Mouse (Mus musculus): ENCODE data around the gene Gm21987. TPM values are rescaled to one million over a fixed set of nuclear protein-coding genes. Genes with fewer than 3 reads are reported as not detected.

Gene Gm21987
- polyA plus RNA-seq, 1 experiment from 2014 or later = not detected

DNA sequence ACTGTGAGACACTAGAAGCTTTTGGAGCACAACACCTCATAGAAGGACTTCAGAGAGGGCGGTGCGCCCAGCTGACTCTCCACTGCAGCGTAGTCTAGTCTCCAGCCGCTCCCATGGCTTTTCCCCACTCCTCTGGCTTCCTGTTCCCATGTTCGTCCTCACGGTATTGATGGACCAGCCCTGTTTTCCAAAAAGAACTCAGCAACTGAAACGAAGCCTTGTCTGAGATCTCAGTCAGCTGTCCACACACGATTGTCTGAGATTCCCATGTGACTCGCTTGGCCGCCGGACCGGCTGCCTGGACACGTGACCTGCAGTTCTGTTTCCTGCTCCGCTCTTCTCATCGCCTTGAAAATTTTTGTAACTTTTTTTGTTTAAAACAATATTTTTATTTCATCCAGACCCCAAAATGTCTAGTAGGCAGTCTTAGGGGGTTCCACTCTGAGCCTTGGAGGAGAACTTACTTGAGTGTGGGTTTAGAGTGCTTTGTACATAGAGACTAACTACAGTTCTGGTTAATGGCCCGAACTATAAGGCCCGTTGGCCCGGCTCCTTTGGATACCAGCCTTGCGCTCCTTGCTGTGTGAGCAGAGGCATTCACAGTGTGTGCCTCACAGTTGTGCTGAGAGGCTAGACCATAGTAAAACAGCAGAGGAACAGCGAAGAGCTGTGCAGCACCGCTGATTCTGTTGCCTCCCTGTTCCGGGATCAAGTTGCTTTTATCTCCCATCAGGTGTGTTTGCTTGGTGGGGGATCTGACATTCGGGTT is 45.5 kb downstream of the Gm21987 start:
- no peak overlapping the region for H3K4me2 ChIP-seq (ENCODE audit: low read depth, low read length)
- no peaks in the 10 kb centered on the region for H3K27me3 ChIP-seq (ENCODE audit: control insufficient read depth, insufficient read depth, low read depth, low read length)
- H3K27ac ChIP-seq (ENCODE audit: low read length) = no peak overlapping the region
- peaks cover 8% of the 10 kb centered on the region for H3K4me1 ChIP-seq (ENCODE audit: control insufficient read depth, low read depth, low read length)
- H3K9ac ChIP-seq (ENCODE audit: low read depth, low read length) = no peak overlapping the region
- 76% methylated on average over 23 of the region's 23 CpGs for WGBS (ENCODE audit: insufficient replicate concordance)
- no peaks in the 10 kb centered on the region for H3K9me3 ChIP-seq (replicated peaks; ENCODE audit: control insufficient read depth, low read length)
- no peak overlapping the region for H3K4me3 ChIP-seq (ENCODE audit: low read depth, low read length)
- no peak for ATAC-seq (ENCODE audit: low read depth)
- H3K36me3 ChIP-seq (ENCODE audit: control insufficient read depth, insufficient read depth) = no peaks in the 10 kb centered on the region

DNA sequence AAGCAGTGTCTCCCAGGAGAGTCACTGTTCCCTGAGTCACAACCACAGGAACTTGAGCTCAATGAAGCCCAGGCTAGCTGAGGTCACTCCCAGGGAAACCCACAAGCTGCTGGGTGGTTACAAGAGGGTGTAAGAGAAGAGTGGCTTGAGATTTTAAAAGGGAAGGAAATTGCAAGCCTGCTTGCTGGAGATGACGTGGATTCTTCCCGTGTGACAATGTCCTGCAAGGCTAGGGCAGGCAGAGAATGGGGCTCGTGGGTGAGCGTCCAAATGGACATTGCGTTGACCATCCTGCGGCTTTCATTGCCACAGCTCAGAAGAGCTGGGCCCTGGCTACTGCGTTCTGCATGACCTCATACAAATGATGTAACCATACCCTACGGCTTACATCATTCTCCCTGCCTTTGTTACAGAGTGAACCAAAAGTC is 47.4 kb downstream of the Gm21987 start:
- Histone ChIP-seq H3K9me3 (replicated peaks; ENCODE audit: control insufficient read depth, low read length) (no peaks in the 10 kb centered on the region), H3K4me1 (ENCODE audit: control insufficient read depth, low read depth, low read length) (peaks cover 6% of the 10 kb centered on the region), H3K4me2 (ENCODE audit: low read depth, low read length) (no peak overlapping the region), H3K27ac (ENCODE audit: low read length) (no peak overlapping the region), H3K9ac (ENCODE audit: low read depth, low read length) (no peak overlapping the region), H3K4me3 (ENCODE audit: low read depth, low read length) (no peak overlapping the region), H3K27me3 (ENCODE audit: control insufficient read depth, insufficient read depth, low read depth, low read length) (no peaks in the 10 kb centered on the region), H3K36me3 (ENCODE audit: control insufficient read depth, insufficient read depth) (no peaks in the 10 kb centered on the region)
- no peak for ATAC-seq (ENCODE audit: low read depth)
- 49% methylated on average over 8 of the region's 8 CpGs for WGBS (ENCODE audit: insufficient replicate concordance)

DNA sequence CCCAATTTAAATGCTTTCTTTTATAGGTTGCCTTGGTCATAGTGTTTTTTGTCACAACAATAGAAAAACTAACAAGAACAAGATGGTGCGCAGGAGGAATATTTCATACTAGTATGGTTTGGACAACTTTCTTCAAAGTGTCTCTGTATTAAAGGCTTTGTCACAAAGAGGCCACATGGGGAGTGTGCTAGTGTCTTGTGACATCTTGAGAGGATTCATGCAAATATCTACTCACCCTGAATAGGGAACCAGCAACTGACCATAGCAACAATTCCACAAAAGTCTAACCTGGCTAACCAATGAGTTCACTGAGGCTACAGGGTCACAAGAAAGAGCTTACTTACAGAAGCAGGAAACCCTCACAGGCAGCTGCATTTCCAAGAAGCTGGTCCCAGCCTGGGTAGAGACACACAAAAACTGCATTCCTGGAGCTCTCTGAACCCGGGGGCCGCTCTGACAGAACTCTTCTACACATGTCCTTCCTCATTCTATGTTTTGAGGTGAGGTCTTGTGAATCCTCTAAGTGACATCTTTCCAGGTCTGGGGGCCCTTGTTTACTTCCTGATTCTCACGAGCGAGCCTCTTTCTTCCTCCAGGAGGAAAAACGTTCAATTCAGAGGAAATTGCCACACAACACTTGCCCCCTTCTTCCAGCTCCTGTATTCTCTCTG is 48.4 kb downstream of the Gm21987 start:
- no peak for ATAC-seq (ENCODE audit: low read depth)
- no peak overlapping the region for H3K27ac ChIP-seq (ENCODE audit: low read length)
- no peaks in the 10 kb centered on the region for H3K27me3 ChIP-seq (ENCODE audit: control insufficient read depth, insufficient read depth, low read depth, low read length)
- no peaks in the 10 kb centered on the region for H3K36me3 ChIP-seq (ENCODE audit: control insufficient read depth, insufficient read depth)
- 31% methylated on average over 6 of the region's 6 CpGs for WGBS (ENCODE audit: insufficient replicate concordance)
- H3K4me2 ChIP-seq (ENCODE audit: low read depth, low read length) = no peak overlapping the region
- H3K9ac ChIP-seq (ENCODE audit: low read depth, low read length) = no peak overlapping the region
- no peak overlapping the region for H3K4me3 ChIP-seq (ENCODE audit: low read depth, low read length)
- no peaks in the 10 kb centered on the region for H3K9me3 ChIP-seq (replicated peaks; ENCODE audit: control insufficient read depth, low read length)
- H3K4me1 ChIP-seq (ENCODE audit: control insufficient read depth, low read depth, low read length) = peaks cover 16% of the 10 kb centered on the region

DNA sequence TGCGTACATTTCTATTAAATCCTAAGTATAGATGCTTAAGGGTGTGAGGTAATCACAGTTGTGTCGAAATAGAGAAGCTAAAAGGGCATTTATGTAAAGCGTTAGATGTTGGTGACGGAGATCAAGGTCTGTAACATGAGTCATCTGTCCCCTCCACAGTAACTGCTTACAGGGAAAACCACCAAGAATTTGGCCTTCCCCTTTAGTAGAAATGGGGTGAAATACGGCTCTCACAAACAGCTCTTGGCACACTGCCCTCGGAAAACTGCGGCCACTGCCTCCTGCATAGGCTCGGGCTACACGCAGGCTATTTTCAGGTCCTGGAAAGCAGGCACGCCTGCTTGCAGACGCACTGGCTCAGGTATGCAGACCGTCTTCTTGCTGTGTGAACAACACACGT is 49.3 kb downstream of the Gm21987 start:
- Histone ChIP-seq H3K4me1 (ENCODE audit: control insufficient read depth, low read depth, low read length) (peaks cover 16% of the 10 kb centered on the region), H3K27me3 (ENCODE audit: control insufficient read depth, insufficient read depth, low read depth, low read length) (no peaks in the 10 kb centered on the region), H3K27ac (ENCODE audit: low read length) (peak overlapping the region; percentile 34), H3K4me2 (ENCODE audit: low read depth, low read length) (no peak overlapping the region), H3K36me3 (ENCODE audit: control insufficient read depth, insufficient read depth) (no peaks in the 10 kb centered on the region), H3K9me3 (replicated peaks; ENCODE audit: control insufficient read depth, low read length) (no peaks in the 10 kb centered on the region), H3K9ac (ENCODE audit: low read depth, low read length) (no peak overlapping the region), H3K4me3 (ENCODE audit: low read depth, low read length) (no peak overlapping the region)
- ATAC-seq (ENCODE audit: low read depth) = peak; percentile 14; the same call in 1 of the 2 replicates
- WGBS (ENCODE audit: insufficient replicate concordance) = 35% methylated on average over 13 of the region's 13 CpGs

DNA sequence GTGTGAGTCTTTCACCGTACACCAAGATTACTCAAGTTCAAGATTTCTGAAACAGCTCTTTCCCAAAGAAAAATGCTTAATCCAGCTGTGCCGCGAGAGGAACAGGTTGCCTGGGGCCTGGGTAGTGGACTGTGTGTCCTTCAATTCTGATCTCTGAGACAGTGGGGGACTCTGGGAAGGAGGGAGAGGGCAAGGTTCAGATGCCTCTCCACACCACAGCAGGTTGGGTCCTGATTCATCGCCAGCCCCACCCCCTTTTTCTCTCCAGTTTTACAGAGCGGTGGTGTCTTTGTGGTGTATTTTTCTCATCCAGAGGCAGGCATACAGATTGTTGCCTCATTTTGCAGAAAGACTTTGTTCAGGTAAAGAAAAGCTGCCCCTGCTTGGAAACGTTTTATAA is 51.4 kb downstream of the Gm21987 start:
- ATAC-seq (ENCODE audit: low read depth) = no peak
- Histone ChIP-seq H3K4me2 (ENCODE audit: low read depth, low read length) (no peak overlapping the region), H3K4me1 (ENCODE audit: control insufficient read depth, low read depth, low read length) (peaks cover 16% of the 10 kb centered on the region), H3K27me3 (ENCODE audit: control insufficient read depth, insufficient read depth, low read depth, low read length) (no peaks in the 10 kb centered on the region), H3K4me3 (ENCODE audit: low read depth, low read length) (no peak overlapping the region), H3K9ac (ENCODE audit: low read depth, low read length) (no peak overlapping the region), H3K36me3 (ENCODE audit: control insufficient read depth, insufficient read depth) (no peaks in the 10 kb centered on the region), H3K27ac (ENCODE audit: low read length) (no peak overlapping the region), H3K9me3 (replicated peaks; ENCODE audit: control insufficient read depth, low read length) (no peaks in the 10 kb centered on the region)
- 67% methylated on average over 6 of the region's 6 CpGs for WGBS (ENCODE audit: insufficient replicate concordance)

DNA sequence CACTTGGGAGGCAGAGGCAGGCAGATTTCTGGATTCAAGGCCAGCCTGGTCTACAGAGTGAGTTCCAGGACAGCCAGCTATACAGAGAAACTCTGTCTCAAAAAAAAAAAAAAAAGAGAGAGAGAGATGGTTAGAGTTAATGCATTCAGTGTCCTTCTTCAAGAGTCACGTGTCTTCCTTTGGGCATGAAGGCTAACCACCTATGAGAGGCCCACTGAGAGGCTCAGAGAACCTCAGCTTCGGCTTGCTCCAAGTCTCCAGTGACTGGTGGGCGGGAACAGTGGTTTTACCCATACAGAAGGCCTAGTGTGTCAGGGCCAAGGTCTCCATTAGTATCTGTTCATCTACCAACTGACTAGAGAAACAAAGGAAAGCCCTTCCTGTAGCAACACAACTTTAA is 52.2 kb downstream of the Gm21987 start:
- Histone ChIP-seq H3K36me3 (ENCODE audit: control insufficient read depth, insufficient read depth) (no peaks in the 10 kb centered on the region), H3K27me3 (ENCODE audit: control insufficient read depth, insufficient read depth, low read depth, low read length) (no peaks in the 10 kb centered on the region), H3K4me1 (ENCODE audit: control insufficient read depth, low read depth, low read length) (peaks cover 16% of the 10 kb centered on the region), H3K9me3 (replicated peaks; ENCODE audit: control insufficient read depth, low read length) (no peaks in the 10 kb centered on the region), H3K4me2 (ENCODE audit: low read depth, low read length) (0 out of 2 replicates have a peak overlapping the region, but pooled peaks have one; percentile 41), H3K9ac (ENCODE audit: low read depth, low read length) (no peak overlapping the region), H3K27ac (ENCODE audit: low read length) (peak overlapping the region; percentile 75), H3K4me3 (ENCODE audit: low read depth, low read length) (no peak overlapping the region)
- WGBS (ENCODE audit: insufficient replicate concordance) = 24% methylated on average over 3 of the region's 3 CpGs
- peak; percentile 4; the same call in 1 of the 2 replicates for ATAC-seq (ENCODE audit: low read depth)

DNA sequence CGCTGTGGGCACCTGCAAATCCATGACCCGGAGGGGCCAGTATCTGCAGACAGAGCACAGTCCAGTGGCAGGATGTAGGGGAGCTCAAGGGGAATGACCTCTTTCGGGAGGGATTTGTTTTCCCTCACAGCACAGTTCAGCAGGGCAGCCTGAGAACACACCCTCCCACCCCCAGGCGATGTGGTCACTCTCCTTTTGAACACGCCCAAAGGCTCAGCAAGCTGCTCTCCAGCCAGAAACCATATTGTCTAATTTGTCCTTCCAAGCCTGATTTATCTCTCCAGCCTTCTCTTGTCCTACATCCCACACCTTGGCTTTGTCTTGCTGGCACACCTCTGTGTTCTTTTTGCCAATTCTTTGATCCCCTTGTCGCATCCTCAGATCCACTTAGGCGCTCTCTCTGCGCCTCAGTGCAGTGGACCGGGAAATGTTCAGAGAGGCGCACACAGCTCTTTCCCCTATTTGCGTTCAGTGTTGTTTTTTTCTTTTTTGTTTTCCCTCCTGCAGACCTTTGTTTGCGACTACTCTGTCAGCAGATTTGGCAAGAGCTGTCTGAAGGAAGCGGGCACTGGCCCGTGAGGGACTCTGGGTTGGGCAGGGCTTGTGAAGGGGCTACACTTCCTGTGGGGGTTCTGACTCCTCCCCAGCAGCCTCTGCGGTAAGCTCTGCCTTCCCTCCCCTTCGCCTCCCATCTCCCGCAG is 52.8 kb downstream of the Gm21987 start:
- 14% methylated on average over 17 of the region's 17 CpGs for WGBS (ENCODE audit: insufficient replicate concordance)
- H3K9me3 ChIP-seq (replicated peaks; ENCODE audit: control insufficient read depth, low read length) = no peaks in the 10 kb centered on the region
- H3K27ac ChIP-seq (ENCODE audit: low read length) = peak overlapping the region; percentile 75
- H3K36me3 ChIP-seq (ENCODE audit: control insufficient read depth, insufficient read depth) = no peaks in the 10 kb centered on the region
- peak overlapping the region; percentile 41; the same call in 1 of the 2 replicates for H3K4me2 ChIP-seq (ENCODE audit: low read depth, low read length)
- H3K27me3 ChIP-seq (ENCODE audit: control insufficient read depth, insufficient read depth, low read depth, low read length) = no peaks in the 10 kb centered on the region
- peak overlapping the region; percentile 18 for H3K4me3 ChIP-seq (ENCODE audit: low read depth, low read length)
- peak overlapping the region; percentile 3; the same call in 1 of the 2 replicates for H3K9ac ChIP-seq (ENCODE audit: low read depth, low read length)
- peaks cover 16% of the 10 kb centered on the region for H3K4me1 ChIP-seq (ENCODE audit: control insufficient read depth, low read depth, low read length)
- peak; percentile 89 for ATAC-seq (ENCODE audit: low read depth)

DNA sequence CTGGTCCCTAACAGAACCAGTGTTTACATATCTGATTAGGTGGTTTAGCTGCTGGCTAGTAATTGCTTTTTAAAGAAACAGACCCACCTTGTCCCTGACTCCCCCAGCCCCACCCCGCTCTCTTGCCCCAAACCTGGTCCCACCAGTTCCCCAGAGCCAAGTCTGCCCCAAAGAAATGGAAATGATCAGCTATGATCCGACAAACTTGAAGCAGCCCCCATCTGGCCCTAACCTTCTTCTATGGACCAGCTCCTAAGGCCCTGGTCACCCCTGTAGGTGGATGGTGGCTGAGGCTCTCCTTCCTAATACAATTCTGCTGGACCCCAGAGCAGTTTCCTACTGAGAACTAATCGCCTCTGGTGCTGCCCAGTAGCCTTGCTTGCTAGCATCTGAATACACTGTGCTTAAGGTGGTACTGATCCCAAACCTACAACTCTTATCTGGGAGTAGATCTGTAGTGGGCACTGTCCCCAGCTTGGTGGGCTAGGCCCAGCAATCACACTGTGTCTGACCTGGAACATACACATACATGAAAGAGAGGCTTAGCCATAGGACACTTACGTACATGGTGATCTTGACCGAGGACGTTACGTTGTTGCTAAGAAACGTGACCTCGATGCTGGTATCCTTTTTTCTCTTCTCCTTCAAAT is 53.6 kb downstream of the Gm21987 start:
- Histone ChIP-seq H3K9ac (ENCODE audit: low read depth, low read length) (peak overlapping the region; percentile 3; the same call in 1 of the 2 replicates), H3K9me3 (replicated peaks; ENCODE audit: control insufficient read depth, low read length) (no peaks in the 10 kb centered on the region), H3K4me1 (ENCODE audit: control insufficient read depth, low read depth, low read length) (peaks cover 16% of the 10 kb centered on the region), H3K27me3 (ENCODE audit: control insufficient read depth, insufficient read depth, low read depth, low read length) (no peaks in the 10 kb centered on the region), H3K4me2 (ENCODE audit: low read depth, low read length) (0 out of 2 replicates have a peak overlapping the region, but pooled peaks have one; percentile 41), H3K4me3 (ENCODE audit: low read depth, low read length) (no peak overlapping the region), H3K27ac (ENCODE audit: low read length) (peak overlapping the region; percentile 75), H3K36me3 (ENCODE audit: control insufficient read depth, insufficient read depth) (no peaks in the 10 kb centered on the region)
- WGBS (ENCODE audit: insufficient replicate concordance) = 69% methylated on average over 9 of the region's 9 CpGs
- ATAC-seq (ENCODE audit: low read depth) = no peak
